Mouse (Mus musculus): ENCODE data around the gene Cwh43.

Gene Cwh43

GRCm38 (mm10) chr5:73399768-73400526 is 5.9 kb upstream of the Cwh43 start:
- no peak for DNase-seq (ENCODE audit: low spot score in 2 of 2)

GRCm38 (mm10) chr5:73401341-73401740 is 4.5 kb upstream of the Cwh43 start:
- no peak for DNase-seq (ENCODE audit: low spot score in 2 of 2)

DNA sequence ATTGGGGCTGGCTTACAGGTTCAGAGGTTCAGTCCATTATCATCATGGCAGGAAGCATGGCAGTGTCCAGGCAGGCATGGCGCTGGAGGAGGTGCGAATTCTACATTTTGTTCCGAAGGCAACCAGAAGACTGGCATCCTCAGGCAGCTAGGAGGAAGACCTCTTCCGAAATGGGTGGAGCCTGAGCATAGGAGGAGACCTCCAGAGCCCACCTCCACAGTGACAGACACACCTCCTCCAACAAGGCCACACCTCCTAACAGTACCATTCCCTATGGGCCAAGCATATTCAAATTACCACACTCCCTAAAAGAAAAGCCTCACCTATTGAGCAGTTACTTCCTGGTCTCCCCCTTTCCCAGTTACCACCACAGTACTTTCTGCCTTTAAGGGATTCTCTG is 3.0 kb upstream of the Cwh43 start:
- no peak for DNase-seq (ENCODE audit: low spot score in 2 of 2)

GRCm38 (mm10) chr5:73403311-73404068 is 2.4 kb upstream of the Cwh43 start:
- no peak for DNase-seq (ENCODE audit: low spot score in 2 of 2)

- DNase-seq (ENCODE audit: low spot score in 2 of 2) = no peak
Observed at GRCm38 (mm10) chr5:73404790-73405189, 1.1 kb upstream of the Cwh43 start.

GRCm38 (mm10) chr5:73406861-73407260 is 986 bp downstream of the Cwh43 start:
- no peak for DNase-seq (ENCODE audit: low spot score in 2 of 2)

DNA sequence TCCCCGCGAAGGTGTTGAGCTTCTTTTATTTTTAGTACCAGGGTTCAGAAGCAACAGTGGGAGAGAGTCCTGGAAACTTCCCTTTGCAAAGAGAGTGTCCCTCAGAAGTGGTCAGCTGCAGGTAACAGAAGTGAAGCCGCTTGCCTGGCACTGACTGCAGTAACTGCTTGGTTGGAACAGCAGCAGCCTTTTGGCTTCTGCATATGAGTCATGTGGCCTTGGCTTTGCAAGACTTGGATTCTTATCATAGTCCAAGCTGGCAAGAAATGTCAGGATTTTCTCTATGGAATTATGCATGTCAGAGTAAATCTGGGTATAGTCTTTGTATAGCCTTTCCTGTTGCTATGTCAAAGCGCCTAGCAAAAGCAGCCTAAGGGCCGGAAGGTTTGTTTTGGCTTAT is 4.1 kb downstream of the Cwh43 start:
- DNase-seq (ENCODE audit: low spot score in 2 of 2) = no peak

GRCm38 (mm10) chr5:73411771-73412170 is 5.9 kb downstream of the Cwh43 start:
- DNase-seq (ENCODE audit: low spot score in 2 of 2) = no peak

DNA sequence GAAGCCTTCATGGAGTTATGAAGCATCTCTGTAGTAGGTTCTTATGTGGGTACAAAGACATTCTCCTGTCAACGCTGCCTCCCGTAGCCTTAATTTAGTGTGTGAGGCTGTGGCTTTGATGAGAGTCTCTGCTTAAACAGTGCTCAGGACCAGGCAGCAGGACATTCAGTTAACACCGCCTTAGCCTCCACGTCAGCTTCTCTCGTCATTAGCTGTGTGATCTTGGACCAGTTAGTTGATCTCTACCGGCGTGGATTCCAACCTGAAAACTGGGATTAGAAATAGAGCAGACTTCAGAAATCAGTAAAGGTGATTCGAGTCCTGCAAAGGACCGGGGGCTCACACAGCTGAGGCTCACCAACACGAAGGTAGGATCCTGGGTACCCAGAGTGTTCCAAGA is 8.3 kb downstream of the Cwh43 start:
- DNase-seq (ENCODE audit: low spot score in 2 of 2) = no peak

- DNase-seq (ENCODE audit: low spot score in 2 of 2) = no peak
Observed at GRCm38 (mm10) chr5:73419045-73419695, 13.3 kb downstream of the Cwh43 start.

DNA sequence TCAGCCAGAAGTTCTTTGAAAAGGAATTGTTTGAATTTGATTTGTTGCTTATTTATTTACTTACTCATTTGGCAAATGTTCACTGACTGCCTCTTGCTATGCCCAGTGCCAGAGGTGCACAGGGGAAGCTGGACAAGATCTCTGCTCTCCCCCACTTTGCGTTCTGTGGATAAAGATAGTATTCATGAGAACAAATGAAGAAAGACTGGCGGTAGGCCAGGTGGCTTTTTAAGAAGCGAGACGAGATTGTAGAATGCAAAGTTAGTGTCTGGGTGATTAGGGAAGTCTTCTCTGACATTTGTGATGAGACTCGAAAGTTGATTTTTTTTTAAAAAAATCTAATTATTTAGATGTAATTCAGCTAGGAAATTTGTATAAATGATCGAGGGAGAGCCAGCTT is 20.9 kb downstream of the Cwh43 start:
- no peak for DNase-seq (ENCODE audit: low spot score in 2 of 2)

DNA sequence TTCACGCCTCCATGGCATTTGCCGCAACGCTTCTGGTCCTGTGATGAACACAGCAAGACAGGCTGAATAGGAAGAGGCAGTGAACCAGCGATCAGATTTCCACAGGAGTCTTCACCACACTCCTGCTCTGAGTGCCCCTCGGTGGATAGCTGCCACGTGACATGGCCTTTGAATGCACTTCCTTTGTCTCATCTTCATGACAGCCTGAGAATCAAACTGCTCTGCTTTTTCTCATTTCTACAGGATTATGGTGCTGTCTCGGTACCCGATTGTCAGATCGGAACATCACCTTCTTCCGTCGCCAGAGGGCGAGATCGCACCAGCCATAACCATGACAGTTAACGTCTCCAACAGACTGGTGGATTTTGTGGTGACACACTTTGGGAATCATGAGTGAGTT is 25.7 kb downstream of the Cwh43 start:
- peak; percentile 81 to 85 for DNase-seq (ENCODE audit: low spot score in 2 of 2)

DNA sequence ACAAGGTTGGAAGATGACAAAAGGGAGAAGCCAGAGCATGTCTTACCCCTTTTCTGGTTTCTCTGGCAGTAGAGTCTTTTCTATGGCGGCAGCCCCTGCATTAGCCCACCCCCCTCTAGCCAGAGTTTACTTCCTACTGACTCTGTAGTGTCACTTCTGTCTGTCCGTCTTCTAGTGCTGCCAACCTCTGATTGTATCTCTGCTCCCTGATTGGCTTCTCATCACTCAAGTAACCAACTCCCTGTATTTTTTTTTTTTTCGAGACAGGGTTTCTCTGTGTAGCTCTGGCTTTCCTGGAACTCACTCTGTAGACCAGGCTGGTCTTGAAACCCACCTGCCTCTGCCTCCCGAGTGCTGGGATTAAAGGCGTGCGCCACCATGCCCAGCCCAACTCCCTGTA is 26.9 kb downstream of the Cwh43 start:
- DNase-seq (ENCODE audit: low spot score in 2 of 2) = no peak

DNA sequence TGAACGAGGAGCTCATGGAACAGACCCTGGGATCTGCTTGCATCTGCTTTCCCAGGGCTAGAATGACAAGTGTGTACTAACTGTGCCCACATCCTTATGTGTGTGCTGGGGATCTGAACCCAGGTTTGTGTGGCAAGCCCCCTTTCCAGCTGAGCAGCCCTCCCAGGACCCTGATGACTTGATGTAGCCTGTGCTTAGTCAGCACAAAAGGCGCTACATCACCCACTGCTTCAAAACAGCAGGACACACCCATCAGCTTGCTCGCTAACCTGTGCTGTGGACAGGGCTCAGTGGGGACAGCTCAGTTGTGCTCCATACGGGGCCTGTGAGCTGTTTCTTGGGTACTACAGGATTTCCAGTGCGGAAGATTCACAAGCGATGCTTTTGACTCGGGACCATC is 28.9 kb downstream of the Cwh43 start:
- DNase-seq (ENCODE audit: low spot score in 2 of 2) = no peak

GRCm38 (mm10) chr5:73442176-73442575 is 36.3 kb downstream of the Cwh43 start:
- no peak for DNase-seq (ENCODE audit: low spot score in 2 of 2)

GRCm38 (mm10) chr5:73450276-73450675 is 44.4 kb downstream of the Cwh43 start:
- no peak for DNase-seq (ENCODE audit: low spot score in 2 of 2)

DNA sequence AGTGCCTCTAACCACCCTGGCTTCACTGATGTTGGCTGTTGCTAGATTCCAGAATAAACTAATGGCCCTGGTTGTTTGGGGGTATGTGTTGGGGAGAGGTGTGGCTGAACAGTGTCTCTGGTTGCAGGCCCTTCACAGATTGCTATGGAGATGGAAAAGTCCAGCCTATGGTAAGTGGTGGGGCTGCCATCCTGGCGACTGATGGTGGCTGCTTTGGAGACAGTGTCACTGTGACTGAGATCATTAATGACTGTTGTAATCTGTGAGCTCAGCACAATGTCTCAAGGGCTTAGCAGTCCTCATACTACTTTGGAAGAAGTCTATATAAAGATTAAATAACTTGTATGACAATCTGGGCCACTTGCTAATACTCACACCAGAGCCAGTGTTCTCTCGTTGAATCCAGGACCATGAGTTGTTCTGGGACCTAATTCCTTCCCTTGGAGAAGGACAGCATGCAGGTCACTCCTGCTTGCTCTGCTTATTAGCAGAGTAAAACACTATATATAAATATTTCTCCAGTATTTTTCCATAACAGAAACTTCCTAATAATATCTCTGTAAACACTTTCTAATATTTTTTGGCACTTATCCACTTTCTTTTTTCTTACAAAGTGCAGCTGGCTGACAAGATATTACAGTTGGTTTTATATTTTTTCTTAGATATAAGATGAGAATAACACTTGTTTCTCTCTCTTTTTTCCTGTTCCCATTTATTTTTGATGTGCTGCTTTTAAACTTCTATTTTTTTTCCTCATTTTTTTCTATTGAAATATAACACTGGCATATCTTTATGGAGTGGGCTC is 48.8 kb downstream of the Cwh43 start:
- DNase-seq (ENCODE audit: low spot score in 2 of 2) = no peak

DNA sequence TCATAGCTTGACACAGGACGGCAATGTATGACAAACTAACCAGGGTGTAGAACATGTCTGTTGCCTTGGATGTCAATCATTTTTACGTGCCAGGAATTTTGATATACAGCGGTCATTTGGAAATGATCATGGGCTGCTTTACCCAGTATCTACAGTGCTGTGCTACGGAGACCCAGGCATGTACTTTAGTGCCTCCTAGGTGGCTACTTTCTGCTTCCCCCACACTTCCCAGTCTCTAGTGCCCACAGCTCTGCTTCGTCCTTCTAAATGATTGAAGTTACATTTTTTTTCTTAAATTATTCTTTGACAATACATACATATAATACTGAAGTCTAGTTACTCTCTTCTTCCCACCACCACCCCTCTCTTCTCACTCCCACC is 49.4 kb downstream of the Cwh43 start:
- no peak for DNase-seq (ENCODE audit: low spot score in 2 of 2)

DNA sequence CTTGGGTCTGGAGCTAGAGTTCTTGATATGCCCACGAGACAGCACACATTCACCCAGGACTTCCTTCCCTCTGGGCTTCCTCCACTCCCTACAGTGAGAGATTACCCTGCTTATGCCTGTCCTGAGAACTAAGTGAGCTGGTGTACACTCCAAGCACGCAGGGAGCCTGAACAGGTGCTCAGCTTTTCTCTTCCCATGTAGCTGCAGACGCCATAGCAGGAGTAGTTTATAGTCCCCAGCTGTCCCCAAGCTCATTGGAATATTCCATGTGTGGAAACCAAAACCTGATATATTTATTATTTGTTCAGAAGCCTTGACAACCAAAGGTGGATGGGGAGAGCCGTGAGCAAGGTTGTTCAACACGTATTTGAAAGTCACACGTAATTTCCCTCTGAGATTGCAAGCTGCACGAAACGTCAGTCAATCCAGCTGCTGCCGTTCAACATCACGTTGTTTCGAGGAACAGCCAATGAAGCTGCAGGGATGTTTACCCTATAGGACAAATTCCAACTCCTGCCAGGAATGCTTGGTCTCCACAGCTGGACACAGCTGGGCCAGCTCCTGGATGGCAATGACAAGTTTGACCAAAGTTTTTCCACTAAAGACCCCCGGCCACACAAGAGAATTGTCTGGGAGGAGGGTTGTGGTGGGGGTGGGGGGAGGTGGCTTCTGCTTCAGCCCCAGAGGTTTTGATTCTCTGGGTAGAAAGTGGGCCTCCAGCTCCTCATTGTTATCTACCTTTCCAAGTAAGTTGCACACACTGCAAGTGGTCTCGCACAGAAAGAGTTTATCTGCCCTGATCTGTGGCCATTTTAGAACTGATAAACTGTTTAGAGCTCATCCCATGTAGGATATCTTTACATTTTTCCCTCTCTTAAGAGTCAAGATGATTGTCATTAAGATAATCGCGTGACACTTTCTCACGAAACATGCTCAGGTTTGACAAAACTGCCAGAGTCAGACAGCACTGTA is 62.9 kb downstream of the Cwh43 start:
- no peak for DNase-seq (ENCODE audit: low spot score in 2 of 2)

All from cerebellum, postnatal 4 days (tissue).